Mouse (Mus musculus) midbrain, embryonic 14.5 days (tissue): ENCODE measurements around the gene Adm2. TPM values are rescaled to one million over a fixed set of nuclear protein-coding genes. Genes with fewer than 3 reads are reported as not detected.

Source experiments
- ATAC-seq: fragments of 200-750 bp; cut with Nextera tagmentation; 2 replicates; pipeline ENCODE4 v1.8.0; 2017; ENCODE audit warnings: moderate number of reproducible peaks, moderate library complexity; ENCODE audit not compliant: low FRiP score, low TSS enrichment
- DNase-seq: peaks from one replicate; pipeline ENCODE4 v3.0.0-alpha.2; 2015
- H3K27ac ChIP-seq: fragments of 300-500 bp; sonication (generic); replicated peaks from 2 replicates; pipeline ENCODE4 v1.5.1; 2014; ENCODE audit warnings: mild to moderate bottlenecking, low read depth, low read length, moderate library complexity
- H3K27me3 ChIP-seq: fragments of 300-500 bp; sonication (generic); 2 replicates; pipeline ENCODE4 v1.6.1; 2014; ENCODE audit warnings: low read length, control low read depth, mixed read lengths; ENCODE audit not compliant: control insufficient read depth, insufficient read depth
- H3K36me3 ChIP-seq: fragments of 300-500 bp; sonication (generic); 2 replicates; pipeline ENCODE4 v1.6.1; 2014; ENCODE audit warnings: low read length, control low read depth; ENCODE audit not compliant: control insufficient read depth, insufficient read depth
- H3K4me1 ChIP-seq: fragments of 300-500 bp; sonication (generic); 2 replicates; pipeline ENCODE4 v1.6.1; 2014; ENCODE audit warnings: mild to moderate bottlenecking, antibody characterized with exemption, low read length, control low read depth; ENCODE audit not compliant: control insufficient read depth, insufficient read depth
- H3K4me2 ChIP-seq: fragments of 300-500 bp; sonication (generic); 2 replicates; pipeline ENCODE4 v1.6.1; 2014; ENCODE audit warnings: mild to moderate bottlenecking, low read length, moderate library complexity
- H3K4me3 ChIP-seq: fragments of 300-500 bp; sonication (generic); replicated peaks from 2 replicates; pipeline ENCODE4 v1.5.1; 2014; ENCODE audit warnings: low read depth, low read length
- H3K9ac ChIP-seq: fragments of 300-500 bp; sonication (generic); replicated peaks from 2 replicates; pipeline ENCODE4 v1.6.1; 2014; ENCODE audit warnings: mild to moderate bottlenecking, low read length, moderate library complexity
- H3K9me3 ChIP-seq: fragments of 300-500 bp; sonication (generic); 2 replicates; pipeline ENCODE4 v1.6.1; 2016; ENCODE audit warnings: low read length, control low read depth, mixed read lengths; ENCODE audit not compliant: control insufficient read depth
- WGBS: fragments of 180-500 bp; shearing (Covaris S2); extraction: QIAGEN DNeasy Blood & Tissue Kit; methylation state at CpG from one replicate; pipeline ENCODE4 v1.1.7; 2014; 5-methylcytosine and 5-hydroxymethylcytosine counted together
- polyA plus RNA-seq: library from polyadenylated mRNA; unstranded; fragments of >200 nt; fragmentation: Nextera tagmentation; extraction: Ambion mirVana; gene quantifications from 2 replicates; pipeline ENCODE4 v1.2.1, GENCODE M21; 2014

The Adm2 gene
- polyA plus RNA-seq, 1 experiment from 2014 or later = not detected

DNA sequence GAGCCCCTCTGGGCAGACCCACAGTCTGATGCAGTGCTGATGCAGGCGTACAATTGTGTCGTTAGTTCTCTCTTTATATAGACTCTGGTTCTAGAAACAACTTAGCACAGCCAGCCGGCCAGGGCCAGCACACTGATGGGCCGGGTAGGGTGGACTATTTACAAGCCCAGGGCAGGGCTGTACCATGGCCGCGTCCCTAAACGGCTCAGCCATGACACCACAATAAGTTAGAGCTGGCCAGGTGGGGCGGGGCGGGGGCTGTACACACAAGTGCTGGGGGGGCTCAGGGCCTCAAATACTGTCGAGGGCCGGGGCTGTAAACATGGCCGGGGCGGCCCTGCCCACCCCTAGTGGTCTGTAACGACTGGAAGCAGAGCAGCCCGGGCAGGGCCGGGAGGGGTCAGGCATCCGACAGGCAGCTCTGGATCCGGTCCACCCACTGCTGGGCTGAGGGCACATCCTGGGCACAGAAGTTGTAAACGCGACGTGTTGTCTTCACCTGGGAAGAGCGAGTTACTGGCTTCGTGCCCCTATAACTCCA is 34.2 kb upstream of the Adm2 start:
- no peaks in the 10 kb centered on the region for H3K9me3 ChIP-seq
- WGBS = 93% methylated on average over 23 of the region's 23 CpGs
- H3K4me1 ChIP-seq = no peaks in the 10 kb centered on the region
- H3K4me2 ChIP-seq = no peak overlapping the region
- no peak overlapping the region for H3K4me3 ChIP-seq
- peaks cover 95% of the 10 kb centered on the region for H3K36me3 ChIP-seq
- no peak for DNase-seq
- H3K27me3 ChIP-seq = no peaks in the 10 kb centered on the region
- H3K27ac ChIP-seq = no peak overlapping the region
- no peak overlapping the region for H3K9ac ChIP-seq
- no peak for ATAC-seq

DNA sequence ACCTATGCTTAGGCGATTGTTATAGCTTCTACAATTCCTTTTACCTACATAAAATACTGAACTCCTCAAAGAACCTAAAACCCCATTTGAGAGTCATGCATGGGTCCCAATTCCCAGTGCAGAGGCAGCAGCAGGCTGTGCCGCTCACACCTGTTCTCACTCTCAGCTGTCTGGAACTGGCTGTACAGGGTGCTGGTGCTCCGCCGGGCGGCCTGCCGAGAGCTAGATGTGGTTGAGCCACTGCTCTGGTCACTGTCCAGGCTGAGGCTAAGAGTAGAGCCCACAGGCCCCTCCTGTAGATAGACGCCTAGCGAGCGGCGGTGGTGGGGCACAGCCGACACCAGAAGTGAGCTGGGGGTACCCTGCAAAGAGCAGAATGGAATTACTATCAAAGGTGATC is 33.1 kb upstream of the Adm2 start:
- H3K36me3 ChIP-seq = peaks cover 95% of the 10 kb centered on the region
- no peak for DNase-seq
- no peaks in the 10 kb centered on the region for H3K4me1 ChIP-seq
- H3K27me3 ChIP-seq = no peaks in the 10 kb centered on the region
- no peak overlapping the region for H3K9ac ChIP-seq
- H3K9me3 ChIP-seq = no peaks in the 10 kb centered on the region
- WGBS = 94% methylated on average over 11 of the region's 11 CpGs
- no peak overlapping the region for H3K27ac ChIP-seq
- no peak overlapping the region for H3K4me3 ChIP-seq
- no peak overlapping the region for H3K4me2 ChIP-seq
- no peak for ATAC-seq

DNA sequence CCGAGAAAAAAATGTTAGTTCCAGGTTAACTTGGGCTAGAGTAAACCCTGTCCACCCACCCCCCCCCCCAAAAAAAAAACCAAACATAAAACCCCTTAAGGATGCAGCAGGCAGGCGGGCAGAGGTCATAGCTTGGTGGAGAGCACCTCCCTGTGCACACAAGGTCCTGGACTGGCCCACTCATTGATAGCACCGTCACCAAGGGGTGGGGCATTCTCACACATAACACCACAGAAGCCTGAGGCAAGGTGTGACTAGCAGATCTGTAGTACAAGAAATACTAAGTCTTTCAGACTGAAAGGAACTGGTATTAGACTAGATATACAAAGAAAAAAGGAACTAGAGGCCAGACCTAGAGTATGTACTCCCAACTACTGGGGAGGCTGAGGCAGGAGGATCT is 31.0 kb upstream of the Adm2 start:
- Histone ChIP-seq H3K4me3 (no peak overlapping the region), H3K27ac (no peak overlapping the region), H3K36me3 (peaks cover 98% of the 10 kb centered on the region), H3K4me2 (no peak overlapping the region), H3K9ac (no peak overlapping the region), H3K4me1 (no peaks in the 10 kb centered on the region), H3K9me3 (no peaks in the 10 kb centered on the region), H3K27me3 (no peaks in the 10 kb centered on the region)
- no peak for ATAC-seq
- no peak for DNase-seq
- WGBS = 92% methylated on average over 3 of the region's 3 CpGs

DNA sequence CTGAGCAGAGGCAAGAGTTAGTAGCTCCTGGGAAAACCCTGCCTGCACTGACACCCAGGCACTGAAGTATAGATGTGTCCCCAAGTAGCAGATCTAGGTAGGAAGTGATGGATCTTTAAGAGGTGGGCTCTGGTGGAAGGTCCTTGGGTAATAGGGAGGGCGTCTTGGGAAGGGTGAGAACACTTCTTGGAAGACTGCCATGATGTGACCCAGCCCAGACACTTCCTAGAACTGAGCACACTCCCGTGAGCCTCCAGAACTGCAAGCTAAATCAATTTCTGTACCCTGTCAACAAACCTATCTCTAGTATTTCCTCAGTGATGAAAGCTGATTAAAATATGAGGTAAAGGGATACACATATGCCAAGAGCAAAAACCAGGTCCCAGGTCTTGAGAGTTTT is 29.7 kb upstream of the Adm2 start:
- ATAC-seq = no peak
- 91% methylated on average over 2 of the region's 2 CpGs for WGBS
- peaks cover 95% of the 10 kb centered on the region for H3K36me3 ChIP-seq

DNA sequence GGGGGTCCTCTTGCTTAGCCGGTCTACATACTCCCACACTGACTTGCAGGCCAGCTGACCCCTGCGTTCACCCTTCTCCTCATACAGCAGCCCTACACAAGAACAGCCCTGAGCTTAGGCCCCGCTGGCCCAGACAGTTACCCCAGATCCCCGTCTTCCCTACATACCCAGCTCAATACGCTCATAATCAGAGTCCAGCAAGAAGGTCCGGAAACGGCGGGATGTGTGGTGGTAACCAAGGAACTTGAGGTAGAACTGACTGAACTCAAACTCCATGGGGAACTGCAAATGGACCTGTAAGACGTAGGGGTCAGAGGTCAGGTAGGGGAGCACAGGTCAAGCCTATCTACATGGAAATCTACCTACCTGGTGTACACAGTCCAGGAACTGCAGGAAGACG is 28.7 kb upstream of the Adm2 start:
- 95% methylated on average over 10 of the region's 10 CpGs for WGBS
- no peak for ATAC-seq
- H3K36me3 ChIP-seq = peaks cover 91% of the 10 kb centered on the region
- H3K9me3 ChIP-seq = no peaks in the 10 kb centered on the region
- no peak overlapping the region for H3K4me3 ChIP-seq
- H3K27me3 ChIP-seq = no peaks in the 10 kb centered on the region
- DNase-seq = no peak
- H3K27ac ChIP-seq = no peak overlapping the region
- no peak overlapping the region for H3K4me2 ChIP-seq
- no peak overlapping the region for H3K9ac ChIP-seq
- no peaks in the 10 kb centered on the region for H3K4me1 ChIP-seq

More for the DNA sequence above, 29.7 kb upstream of the Adm2 start:
- Histone ChIP-seq H3K9me3 (no peaks in the 10 kb centered on the region), H3K4me1 (no peaks in the 10 kb centered on the region), H3K27ac (no peak overlapping the region), H3K27me3 (no peaks in the 10 kb centered on the region), H3K9ac (no peak overlapping the region), H3K4me3 (no peak overlapping the region), H3K4me2 (no peak overlapping the region)
- DNase-seq = no peak

DNA sequence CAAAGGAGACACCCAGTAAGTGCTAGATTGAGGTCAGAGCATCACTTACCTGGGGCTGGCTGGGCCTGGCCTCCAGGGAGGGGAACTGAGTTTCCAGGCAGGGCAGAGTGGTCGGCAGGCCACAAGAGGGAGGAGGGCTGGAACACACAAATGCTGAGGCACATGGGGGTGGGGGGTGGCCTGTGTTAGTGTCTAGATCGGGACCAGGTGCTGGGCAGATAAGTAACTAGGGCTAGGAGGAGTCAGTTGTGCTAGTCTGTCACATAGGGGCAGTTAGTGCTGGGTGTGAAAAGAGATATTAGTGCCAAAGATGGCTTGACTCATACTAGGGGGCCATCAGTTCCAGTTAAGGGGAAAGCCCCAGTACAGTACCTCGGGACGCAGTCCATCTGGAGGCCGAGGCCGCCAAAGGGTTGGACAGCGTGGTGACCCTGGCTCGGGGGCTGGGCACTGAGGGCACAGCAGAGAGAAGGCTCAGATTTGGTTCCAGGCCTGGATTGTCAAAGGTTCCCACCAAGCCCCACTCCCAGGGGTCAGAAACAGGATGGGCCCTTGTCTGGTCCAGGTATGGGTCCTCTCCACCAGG is 26.8 kb upstream of the Adm2 start:
- Histone ChIP-seq H3K27ac (no peak overlapping the region), H3K4me2 (no peak overlapping the region), H3K36me3 (peaks cover 90% of the 10 kb centered on the region), H3K4me3 (no peak overlapping the region), H3K27me3 (no peaks in the 10 kb centered on the region), H3K9me3 (no peaks in the 10 kb centered on the region), H3K4me1 (no peaks in the 10 kb centered on the region), H3K9ac (no peak overlapping the region)
- 98% methylated on average over 8 of the region's 8 CpGs for WGBS
- ATAC-seq = no peak
- no peak for DNase-seq

DNA sequence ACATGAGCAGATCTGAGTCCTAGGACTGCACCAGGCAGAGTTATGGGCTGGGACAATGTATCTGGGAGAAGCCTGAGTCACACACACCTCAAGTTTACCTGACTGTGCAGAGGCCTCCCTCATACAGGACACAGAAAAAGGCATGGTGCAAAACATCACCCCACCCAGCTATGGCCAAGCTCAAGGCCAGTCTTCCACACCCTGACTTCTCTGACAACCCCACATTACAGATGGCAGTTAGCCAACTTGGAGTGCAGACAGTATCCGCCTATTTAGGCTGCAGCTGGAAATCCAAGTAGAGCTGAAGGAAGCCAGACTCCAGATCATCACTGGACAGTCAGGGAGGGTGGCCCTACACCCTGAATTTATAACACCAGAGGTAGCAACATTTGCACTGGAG is 26.1 kb upstream of the Adm2 start:
- no peak overlapping the region for H3K4me3 ChIP-seq
- no peaks in the 10 kb centered on the region for H3K27me3 ChIP-seq
- WGBS = 91% methylated on average over 1 of the region's 1 CpGs
- no peak overlapping the region for H3K9ac ChIP-seq
- peaks cover 92% of the 10 kb centered on the region for H3K36me3 ChIP-seq
- H3K4me2 ChIP-seq = no peak overlapping the region
- no peak for DNase-seq
- ATAC-seq = no peak
- H3K27ac ChIP-seq = no peak overlapping the region
- H3K4me1 ChIP-seq = no peaks in the 10 kb centered on the region
- H3K9me3 ChIP-seq = no peaks in the 10 kb centered on the region

DNA sequence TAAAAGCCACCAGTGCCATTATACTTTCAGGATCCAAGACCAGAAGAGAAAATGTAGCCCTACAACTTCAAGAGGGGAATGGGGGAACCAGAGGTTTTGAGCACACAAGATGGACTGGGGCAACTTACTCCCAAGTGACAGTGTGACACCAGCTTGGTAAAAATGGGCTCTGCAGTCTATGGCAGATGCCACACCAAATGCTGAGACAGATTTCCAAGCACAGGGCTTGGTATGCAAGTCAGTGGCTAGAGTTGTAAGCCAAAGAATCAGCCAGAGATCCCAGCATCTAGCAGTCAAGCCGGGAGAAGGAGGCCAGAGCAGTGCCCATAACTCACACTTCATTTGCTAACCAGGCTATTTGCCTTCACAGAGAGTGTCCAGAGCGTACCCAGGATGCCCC is 24.8 kb upstream of the Adm2 start:
- 92% methylated on average over 2 of the region's 2 CpGs for WGBS
- Histone ChIP-seq H3K9ac (no peak overlapping the region), H3K4me2 (no peak overlapping the region), H3K27ac (no peak overlapping the region), H3K27me3 (no peaks in the 10 kb centered on the region), H3K36me3 (peaks cover 92% of the 10 kb centered on the region), H3K4me1 (no peaks in the 10 kb centered on the region), H3K9me3 (no peaks in the 10 kb centered on the region), H3K4me3 (no peak overlapping the region)
- ATAC-seq (no peak), DNase-seq (no peak)

DNA sequence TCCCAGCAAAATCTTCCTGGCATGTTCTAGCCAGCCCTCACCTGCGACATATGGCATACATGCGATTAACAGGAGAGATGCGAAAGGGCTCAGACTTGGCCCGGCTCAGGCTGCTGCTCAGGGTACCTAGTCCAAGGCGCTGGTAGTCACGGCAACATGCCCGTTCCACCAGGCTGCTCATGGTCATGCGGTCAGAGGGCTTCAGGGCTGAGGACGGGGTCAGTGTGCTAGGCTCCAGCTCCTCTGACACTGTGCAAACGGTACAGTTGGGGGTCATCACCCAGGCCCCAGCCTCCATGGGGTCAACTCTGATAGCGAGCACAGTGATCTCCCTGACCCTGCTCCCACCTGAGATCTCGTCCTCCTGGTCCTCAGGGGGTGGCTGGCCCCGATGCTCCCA is 22.3 kb upstream of the Adm2 start:
- ATAC-seq = no peak
- no peak for DNase-seq
- Histone ChIP-seq H3K36me3 (peaks cover 92% of the 10 kb centered on the region), H3K4me2 (no peak overlapping the region), H3K27ac (no peak overlapping the region), H3K27me3 (no peaks in the 10 kb centered on the region), H3K9ac (no peak overlapping the region), H3K9me3 (no peaks in the 10 kb centered on the region), H3K4me3 (no peak overlapping the region), H3K4me1 (no peaks in the 10 kb centered on the region)
- WGBS = 90% methylated on average over 13 of the region's 13 CpGs
